Mouse (Mus musculus) G1E (cell line): Measurements from ENCODE around the gene Ddx60. TPM values are rescaled to one million over a fixed set of nuclear protein-coding genes. Genes with fewer than 3 reads are reported as not detected.

Experiments
- ATAC-seq: 2 replicates; pipeline ENCODE4 v1.8.0; 2016; ENCODE audit warnings: mild to moderate bottlenecking; ENCODE audit not compliant: insufficient number of reproducible peaks, poor library complexity, low FRiP score, severe bottlenecking; ENCODE audit errors: extremely low read depth
- DNase-seq: peaks from one replicate; pipeline ENCODE4 v3.0.0; 2012; ENCODE audit warnings: low spot score
- H3K27me3 ChIP-seq: 2 replicates; pipeline ENCODE4 v1.6.1; 2012; ENCODE audit warnings: mild to moderate bottlenecking, low read length, inconsistent platforms; ENCODE audit not compliant: insufficient read depth
- H3K36me3 ChIP-seq: replicated peaks from 2 replicates; pipeline ENCODE3; 2012; ENCODE audit warnings: mild to moderate bottlenecking, inconsistent platforms
- H3K4me1 ChIP-seq: 2 replicates; pipeline ENCODE4 v1.6.1; 2012; ENCODE audit warnings: low read depth, low read length, inconsistent platforms, mixed read lengths; ENCODE audit not compliant: insufficient read depth
- H3K4me3 ChIP-seq: 2 replicates; pipeline ENCODE4 v1.5.1; 2012; ENCODE audit warnings: low read depth, mild to moderate bottlenecking, inconsistent platforms, low read length, moderate library complexity, mixed read lengths
- H3K9me3 ChIP-seq: replicated peaks from 2 replicates; pipeline ENCODE4 v1.6.1; 2012; ENCODE audit warnings: inconsistent platforms
- CTCF ChIP-seq: IDR thresholded peaks from 2 replicates; pipeline ENCODE4 v1.5.1; 2012; ENCODE audit warnings: low read depth, low read length, inconsistent platforms, mixed read lengths
- GATA1 ChIP-seq: IDR thresholded peaks from 2 replicates; pipeline ENCODE4 v1.6.1; 2012; ENCODE audit warnings: borderline replicate concordance, low read length, inconsistent platforms, mixed read lengths
- GATA2 ChIP-seq: IDR thresholded peaks from 2 replicates; pipeline ENCODE4 v1.6.1; 2012; ENCODE audit warnings: low read depth, low read length, inconsistent platforms, borderline replicate concordance
- POLR2AphosphoS5 ChIP-seq: IDR thresholded peaks from 2 replicates; pipeline ENCODE4 v1.6.1; 2012; ENCODE audit warnings: low read depth, low read length, inconsistent platforms; ENCODE audit not compliant: insufficient replicate concordance
- TAL1 ChIP-seq: conservative IDR thresholded peaks from 2 replicates; pipeline ENCODE4 v1.6.1; 2012; ENCODE audit warnings: low read depth, low read length, inconsistent platforms, mixed read lengths
- polyA plus RNA-seq: library from polyadenylated mRNA; stranded (reverse); fragments of >175 nt; gene quantifications from 2 replicates; pipeline ENCODE4 v1.2.3, GENCODE M21; 2012
- total RNA-seq, 2 experiments: library from RNA; stranded (forward) in 1 of 2; stranded (reverse) in 1 of 2; fragments of 200-1000 nt in 1 of 2; fragments of >200 nt in 1 of 2; fragmentation: Nextera tagmentation in 1 of 2; gene quantifications; 2 replicates each; pipeline ENCODE4 v1.2.3; 2014 to 2017

The Ddx60 gene
- total and polyA plus RNA-seq, 3 experiments: 0.66 TPM; not detected in 2

- TF ChIP-seq GATA1 (no peak), POLR2AphosphoS5 (no peak), CTCF (no peak), GATA2 (no peak), TAL1 (no peak)
- H3K27me3 ChIP-seq: no peaks in the 10 kb centered on the region
- H3K9me3 ChIP-seq: no peaks in the 10 kb centered on the region
- DNase-seq (no peak), ATAC-seq (no peak)
- H3K4me1 ChIP-seq: no peaks in the 10 kb centered on the region
- no peaks in the 10 kb centered on the region for H3K36me3 ChIP-seq
- no peak overlapping the region for H3K4me3 ChIP-seq
These were observed 57.1 kb downstream of the Ddx60 start for GRCm38 (mm10) chr8:61984941-61985340.

GRCm38 (mm10) chr8:61985703-61986475 is 58.0 kb downstream of the Ddx60 start:
- Histone ChIP-seq H3K36me3 (no peaks in the 10 kb centered on the region), H3K4me1 (no peaks in the 10 kb centered on the region), H3K27me3 (no peaks in the 10 kb centered on the region), H3K4me3 (no peak overlapping the region), H3K9me3 (no peaks in the 10 kb centered on the region)
- DNase-seq (no peak), ATAC-seq (no peak)
- no peak for TF ChIP-seq CTCF
- TF ChIP-seq POLR2AphosphoS5: no peak
- no peak for TF ChIP-seq GATA2
- TF ChIP-seq GATA1: no peak
- no peak for TF ChIP-seq TAL1

GRCm38 (mm10) chr8:61989464-61989863 is 61.6 kb downstream of the Ddx60 start:
- ATAC-seq (no peak), DNase-seq (no peak)
- Histone ChIP-seq H3K27me3 (no peaks in the 10 kb centered on the region), H3K36me3 (no peaks in the 10 kb centered on the region), H3K4me1 (no peaks in the 10 kb centered on the region), H3K9me3 (no peaks in the 10 kb centered on the region), H3K4me3 (no peak overlapping the region)
- TF ChIP-seq TAL1 (no peak), POLR2AphosphoS5 (no peak), GATA1 (no peak), CTCF (no peak), GATA2 (no peak)

- H3K4me1 ChIP-seq: no peaks in the 10 kb centered on the region
- H3K27me3 ChIP-seq: no peaks in the 10 kb centered on the region
- ATAC-seq (no peak), DNase-seq (no peak)
- no peaks in the 10 kb centered on the region for H3K9me3 ChIP-seq
- no peak overlapping the region for H3K4me3 ChIP-seq
- H3K36me3 ChIP-seq: no peaks in the 10 kb centered on the region
- TF ChIP-seq TAL1: no peak
- TF ChIP-seq GATA2: no peak
- no peak for TF ChIP-seq CTCF
- no peak for TF ChIP-seq POLR2AphosphoS5
- TF ChIP-seq GATA1: no peak
These were observed 64.9 kb downstream of the Ddx60 start for GRCm38 (mm10) chr8:61992796-61993195.

GRCm38 (mm10) chr8:61997125-61997524 is 69.2 kb downstream of the Ddx60 start:
- Histone ChIP-seq H3K27me3 (no peaks in the 10 kb centered on the region), H3K4me1 (no peaks in the 10 kb centered on the region), H3K36me3 (no peaks in the 10 kb centered on the region), H3K4me3 (no peak overlapping the region), H3K9me3 (no peaks in the 10 kb centered on the region)
- ATAC-seq: no peak
- TF ChIP-seq GATA2 (no peak), TAL1 (no peak), CTCF (no peak), POLR2AphosphoS5 (no peak), GATA1 (no peak)
- DNase-seq: no peak

GRCm38 (mm10) chr8:62014166-62014565 is 86.3 kb downstream of the Ddx60 start:
- Histone ChIP-seq H3K4me3 (no peak overlapping the region), H3K9me3 (no peaks in the 10 kb centered on the region; the same call in 1 of the 2 replicates), H3K27me3 (no peaks in the 10 kb centered on the region), H3K36me3 (no peaks in the 10 kb centered on the region), H3K4me1 (no peaks in the 10 kb centered on the region)
- TF ChIP-seq GATA1: no peak
- TF ChIP-seq GATA2: no peak
- TF ChIP-seq POLR2AphosphoS5: no peak
- no peak for TF ChIP-seq CTCF
- TF ChIP-seq TAL1: no peak
- ATAC-seq (no peak), DNase-seq (no peak)
